Mouse (Mus musculus): ENCODE measurements around the gene C8b.

The C8b gene

DNA sequence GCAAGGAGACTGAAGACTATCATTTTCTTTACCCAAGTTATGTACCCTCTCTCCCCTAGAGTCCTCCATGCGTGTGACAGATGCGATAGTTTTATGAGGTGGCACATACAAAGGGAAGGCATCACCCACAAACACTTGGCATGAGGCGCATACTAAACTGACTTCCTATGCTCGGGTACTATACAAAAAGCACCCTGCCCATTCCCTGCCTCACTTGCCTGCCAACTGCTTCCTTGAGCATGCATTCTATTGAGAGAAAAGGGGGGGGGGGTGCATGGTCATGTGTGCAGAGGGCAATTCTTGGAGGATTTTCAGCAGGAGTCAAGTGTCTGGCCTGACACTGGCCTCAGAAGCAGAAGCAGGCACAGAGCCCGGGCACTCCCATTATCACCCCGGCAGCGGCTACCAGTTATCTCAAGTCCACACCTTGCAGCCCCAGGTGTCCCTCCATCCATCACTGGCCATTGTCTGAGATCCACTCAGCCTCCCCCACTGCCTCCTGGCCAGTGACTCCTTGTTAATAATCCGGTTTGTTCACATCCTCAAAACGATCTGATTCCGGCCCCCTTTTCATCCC lies 44.7 kb downstream of the C8b start:
- no peak for DNase-seq (ENCODE audit: extremely low spot score)

DNA sequence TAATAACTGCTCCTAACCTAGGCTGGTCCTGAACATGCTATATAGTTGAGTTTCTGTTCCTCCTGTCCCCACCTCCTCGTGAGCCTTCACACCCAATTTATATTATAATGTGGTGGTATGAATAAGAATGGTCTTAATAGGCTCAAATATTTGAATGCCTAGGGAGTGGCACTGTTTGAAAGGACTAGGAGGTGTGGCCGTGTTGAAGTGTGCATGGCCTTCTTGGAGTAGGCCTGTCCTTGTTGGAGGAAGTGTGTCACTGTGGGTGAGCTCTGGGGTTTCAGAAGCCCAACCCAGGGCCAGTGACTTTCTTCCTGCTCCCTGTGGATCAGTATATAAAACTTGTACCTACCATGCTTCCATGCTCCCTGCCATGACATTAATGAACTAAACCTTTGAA lies 47.5 kb downstream of the C8b start:
- DNase-seq (ENCODE audit: extremely low spot score) = no peak

DNA sequence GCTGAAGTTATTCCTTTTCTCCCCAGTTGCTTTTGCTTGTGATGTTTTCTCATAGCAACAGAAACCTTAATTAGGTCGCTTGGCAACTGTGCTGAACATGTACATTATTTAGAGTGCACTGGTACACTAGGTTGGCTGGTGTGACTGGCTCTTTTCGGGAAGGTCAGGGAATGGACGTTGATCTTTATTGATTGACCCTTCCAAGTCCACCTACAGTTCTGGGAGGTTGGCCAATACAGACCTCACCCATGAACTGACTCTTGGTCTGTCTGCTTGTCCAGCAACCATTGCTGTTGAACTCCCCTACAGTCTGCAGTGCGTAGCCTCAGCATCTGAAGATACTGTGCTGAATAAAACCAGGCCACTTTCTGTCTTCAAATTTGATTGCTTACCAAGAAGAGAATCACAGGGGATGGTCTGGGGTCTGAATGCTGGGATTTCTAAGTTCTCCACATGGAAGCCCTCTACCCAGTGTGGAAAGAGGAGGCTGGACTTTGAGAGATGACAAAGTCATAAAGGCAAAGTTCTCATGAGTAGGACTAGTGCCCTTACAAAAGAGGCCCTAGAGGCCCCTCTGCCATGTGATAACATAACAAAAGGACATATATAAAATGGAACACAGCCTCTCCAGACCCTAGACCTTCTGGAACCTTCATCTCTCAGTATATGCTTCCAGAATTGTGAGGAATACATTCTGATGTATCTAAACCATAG lies 50.6 kb downstream of the C8b start:
- no peak for DNase-seq (ENCODE audit: extremely low spot score)

GRCm38 (mm10) chr4:104817509-104817908 lies 51.4 kb downstream of the C8b start:
- DNase-seq (ENCODE audit: extremely low spot score) = no peak

DNA sequence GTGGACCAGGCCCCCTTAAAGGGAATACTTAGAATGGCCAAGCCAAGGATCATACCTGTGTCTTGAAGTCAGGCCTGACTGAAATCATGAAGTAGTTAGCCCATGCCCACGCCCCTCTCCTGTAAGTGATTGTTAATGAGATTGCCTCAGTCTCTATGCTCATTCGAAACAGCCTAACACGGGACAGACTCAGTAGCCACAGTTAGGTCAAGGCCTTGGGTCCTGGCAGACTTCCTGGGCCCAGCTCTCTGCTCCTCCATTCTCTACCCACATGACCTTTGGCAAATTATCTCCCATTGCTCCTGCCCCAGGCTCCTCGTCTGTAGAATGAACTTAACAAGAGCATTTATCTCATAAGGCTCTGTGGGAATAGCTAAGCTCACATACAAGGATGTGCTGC lies 52.9 kb downstream of the C8b start:
- no peak for DNase-seq (ENCODE audit: extremely low spot score)

- DNase-seq (ENCODE audit: extremely low spot score) = no peak
Measured at GRCm38 (mm10) chr4:104819891-104820290, 53.8 kb downstream of the C8b start.

DNA sequence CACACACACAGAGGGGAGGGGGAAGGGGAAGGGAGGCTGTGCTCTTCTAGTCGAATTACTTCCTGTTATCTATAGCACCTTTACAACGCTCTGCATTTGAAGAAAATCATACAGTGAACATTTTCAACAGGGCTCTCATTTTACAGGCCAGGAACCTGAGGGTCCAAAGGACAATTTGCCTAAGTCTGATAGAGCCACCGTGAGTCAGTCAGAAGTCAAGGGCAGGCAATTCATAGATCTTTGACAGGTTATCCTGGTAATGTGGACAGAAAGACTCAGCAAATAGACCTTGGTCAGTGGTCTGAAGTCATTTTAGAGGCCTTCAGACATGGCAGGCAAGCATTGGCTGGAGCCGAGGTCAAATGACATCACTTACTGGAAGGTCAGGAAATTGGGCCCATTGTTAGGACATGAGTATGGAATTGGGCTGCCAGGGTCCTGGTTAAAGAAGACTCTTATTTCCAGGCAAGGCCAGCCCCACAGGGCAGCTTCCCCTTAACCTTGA lies 57.5 kb downstream of the C8b start:
- DNase-seq (ENCODE audit: extremely low spot score) = no peak

- DNase-seq (ENCODE audit: extremely low spot score) = no peak
Measured at GRCm38 (mm10) chr4:104824381-104825077, 58.4 kb downstream of the C8b start.

DNA sequence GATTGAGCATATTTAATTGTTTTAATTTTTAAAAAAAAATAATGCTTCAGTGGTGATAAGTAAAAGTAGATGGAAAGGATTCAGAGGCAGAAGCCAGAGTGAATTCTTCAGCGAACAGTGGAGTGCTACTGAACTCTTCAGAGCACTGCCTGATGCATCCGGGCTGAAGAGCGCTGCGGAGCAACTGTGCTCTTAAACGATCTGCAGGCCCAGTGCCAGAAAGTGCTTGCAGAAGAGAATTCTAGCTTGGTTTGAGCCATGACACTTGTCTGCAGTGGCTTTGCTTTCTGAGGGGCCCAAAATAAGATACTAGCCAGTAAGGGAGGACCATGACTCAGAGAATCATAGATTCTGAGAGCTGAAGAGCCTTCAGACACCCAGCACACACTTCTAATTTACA lies 62.8 kb downstream of the C8b start:
- DNase-seq (ENCODE audit: extremely low spot score) = no peak

- peak; percentile 11 for DNase-seq (ENCODE audit: extremely low spot score)
Measured at GRCm38 (mm10) chr4:104835096-104835495, 69.0 kb downstream of the C8b start.

DNA sequence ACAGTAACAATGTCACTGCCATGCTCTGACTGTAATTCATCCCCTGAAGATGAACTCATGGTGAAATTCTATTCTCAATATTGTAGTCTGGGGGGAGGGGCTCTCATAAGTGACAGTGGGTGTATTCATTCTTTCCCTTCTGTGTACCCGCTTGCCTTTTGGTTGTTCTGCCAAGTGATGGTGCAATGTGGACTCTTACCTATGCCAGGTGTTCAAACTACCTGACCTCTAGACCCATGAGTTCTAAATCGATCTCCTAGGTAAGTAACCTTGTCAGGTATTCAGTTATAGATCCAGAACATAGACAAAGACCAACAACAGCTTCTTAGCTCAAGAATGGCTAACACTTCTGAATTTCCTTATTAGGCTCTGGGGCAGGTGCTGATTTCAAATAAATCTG lies 72.2 kb downstream of the C8b start:
- DNase-seq (ENCODE audit: extremely low spot score) = no peak

DNA sequence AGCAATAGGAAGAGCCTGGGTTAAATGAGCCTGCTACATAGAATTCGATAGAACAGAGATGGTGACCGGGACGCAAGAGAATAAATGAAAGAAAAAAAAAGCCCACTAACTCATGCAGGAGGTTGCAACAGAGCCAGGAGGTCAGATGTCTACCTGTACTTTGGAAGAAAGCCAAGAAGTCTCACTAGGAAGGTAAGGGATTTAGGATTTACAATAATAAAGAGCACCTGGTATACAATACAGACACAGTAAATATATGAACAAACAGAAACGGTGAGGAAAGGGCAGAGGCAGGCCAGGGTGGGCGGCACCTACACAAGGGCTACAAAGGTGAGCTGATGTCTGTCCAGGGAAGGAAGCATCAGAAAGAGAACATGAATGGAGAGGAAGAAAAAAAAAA lies 76.1 kb downstream of the C8b start:
- DNase-seq (ENCODE audit: extremely low spot score) = no peak

DNA sequence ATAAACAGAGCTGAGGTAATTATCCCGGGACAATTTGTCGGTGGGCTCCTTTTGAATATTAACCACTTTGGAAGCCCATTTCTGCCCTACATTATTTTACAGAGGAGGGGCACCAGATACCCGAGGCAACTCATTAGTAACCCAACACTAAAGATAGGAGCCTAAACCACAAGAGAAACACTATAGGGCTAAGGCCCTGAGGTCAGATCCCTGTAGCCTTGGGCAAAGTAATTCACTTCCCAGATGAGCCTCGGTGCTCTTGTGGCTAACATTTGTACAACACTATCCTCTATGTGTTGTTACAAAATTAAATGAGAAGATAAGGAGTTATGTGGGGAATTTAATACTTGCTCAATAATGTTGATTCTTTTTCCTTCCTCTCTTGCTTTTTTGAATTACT lies 77.4 kb downstream of the C8b start:
- no peak for DNase-seq (ENCODE audit: extremely low spot score)
